Mouse (Mus musculus) fat pad, adult 2 months (tissue): ENCODE measurements around the gene Tob2.

Experiments
- DNase-seq: peaks from one replicate; pipeline ENCODE4 v3.0.0-alpha.2; 2011; ENCODE audit warnings: low read depth, low spot score; ENCODE audit errors: extremely low read depth

Tob2 gene

GRCm38 (mm10) chr15:81812696-81813631 is 45.6 kb downstream of the Tob2 start:
- DNase-seq, result no peak

GRCm38 (mm10) chr15:81812287-81812686 is 46.3 kb downstream of the Tob2 start:
- DNase-seq, result no peak

- no peak for DNase-seq
Observed at GRCm38 (mm10) chr15:81811599-81811996, 47.0 kb downstream of the Tob2 start.

- peak; percentile 66 for DNase-seq
Observed at GRCm38 (mm10) chr15:81810671-81811598, 47.7 kb downstream of the Tob2 start.

- DNase-seq, result peak; percentile 96
Observed at GRCm38 (mm10) chr15:81810150-81810549, 48.4 kb downstream of the Tob2 start.

GRCm38 (mm10) chr15:81809550-81809949 is 49.0 kb downstream of the Tob2 start:
- peak; percentile 66 for DNase-seq

- DNase-seq, result no peak
Observed at GRCm38 (mm10) chr15:81808799-81809198, 49.8 kb downstream of the Tob2 start.

- DNase-seq, result peak; percentile 68
Observed at GRCm38 (mm10) chr15:81806621-81807404, 51.8 kb downstream of the Tob2 start.

GRCm38 (mm10) chr15:81805624-81806023 is 53.0 kb downstream of the Tob2 start:
- no peak for DNase-seq

GRCm38 (mm10) chr15:81804883-81805282 is 53.7 kb downstream of the Tob2 start:
- no peak for DNase-seq

- no peak for DNase-seq
Observed at GRCm38 (mm10) chr15:81804172-81804571, 54.4 kb downstream of the Tob2 start.

GRCm38 (mm10) chr15:81803425-81803951 is 55.1 kb downstream of the Tob2 start:
- DNase-seq, result no peak

- DNase-seq, result no peak
Observed at GRCm38 (mm10) chr15:81802941-81803351, 55.6 kb downstream of the Tob2 start.

- peak; percentile 57 for DNase-seq
Observed at GRCm38 (mm10) chr15:81802001-81802890, 56.4 kb downstream of the Tob2 start, which contains the start of gene Tef. TSS of gene Tef (plus strand) at chr15:81802421.

GRCm38 (mm10) chr15:81800391-81800790 is 58.2 kb downstream of the Tob2 start:
- no peak for DNase-seq

GRCm38 (mm10) chr15:81798421-81798820 is 60.2 kb downstream of the Tob2 start:
- no peak for DNase-seq
